Mouse (Mus musculus) embryonic facial prominence, embryonic 15.5 days (tissue): Measurements from ENCODE around the gene Cacna1c. TPM values are rescaled to one million over a fixed set of nuclear protein-coding genes. Genes with fewer than 3 reads are reported as not detected.

Experiments used
- ATAC-seq: fragments of 200-750 bp; cut with Nextera tagmentation; 2 replicates; pipeline ENCODE4 v1.8.0; 2017; ENCODE audit warnings: low read depth, moderate TSS enrichment; ENCODE audit not compliant: insufficient number of reproducible peaks, low FRiP score, low TSS enrichment
- H3K27ac ChIP-seq: fragments of 300-500 bp; sonication (generic); replicated peaks from 2 replicates; pipeline ENCODE4 v1.5.1; 2015; ENCODE audit warnings: mild to moderate bottlenecking, inconsistent platforms
- H3K27me3 ChIP-seq: fragments of 300-500 bp; sonication (generic); 2 replicates; pipeline ENCODE4 v1.6.1; 2015; ENCODE audit warnings: inconsistent platforms
- H3K36me3 ChIP-seq: fragments of 300-500 bp; sonication (generic); 2 replicates; pipeline ENCODE4 v1.6.1; 2015; ENCODE audit warnings: mild to moderate bottlenecking, inconsistent platforms
- H3K4me1 ChIP-seq: fragments of 300-500 bp; sonication (generic); 2 replicates; pipeline ENCODE4 v1.6.1; 2015; ENCODE audit warnings: inconsistent platforms
- H3K4me2 ChIP-seq: fragments of 300-500 bp; sonication (generic); replicated peaks from 2 replicates; pipeline ENCODE4 v1.6.1; 2015; ENCODE audit warnings: mild to moderate bottlenecking, inconsistent platforms
- H3K4me3 ChIP-seq: fragments of 300-500 bp; sonication (generic); replicated peaks from 2 replicates; pipeline ENCODE4 v1.5.1; 2015; ENCODE audit warnings: mild to moderate bottlenecking, inconsistent platforms
- H3K9ac ChIP-seq: fragments of 300-500 bp; sonication (generic); 2 replicates; pipeline ENCODE4 v1.6.1; 2015; ENCODE audit warnings: inconsistent platforms
- H3K9me3 ChIP-seq: fragments of 300-500 bp; sonication (generic); replicated peaks from 2 replicates; pipeline ENCODE4 v1.6.1; 2016; ENCODE audit warnings: inconsistent platforms
- WGBS: fragments of 180-500 bp; shearing (Covaris S2); methylation state at CpG from one replicate; pipeline ENCODE4 v1.1.7; 2015; 5-methylcytosine and 5-hydroxymethylcytosine counted together
- polyA plus RNA-seq: library from polyadenylated mRNA; unstranded; fragments of >200 nt; fragmentation: Nextera tagmentation; extraction: Ambion mirVana; gene quantifications from 2 replicates; pipeline ENCODE4 v1.2.1, GENCODE M21; 2015

The Cacna1c gene
- polyA plus RNA-seq, 1 experiment from 2014 or later: 5.0 TPM

GRCm38 (mm10) chr6:118922328-118923211 lies 273.6 kb downstream of the Cacna1c start:
- WGBS: 24% methylated on average over 13 of the region's 13 CpGs
- no peak overlapping the region for H3K4me2 ChIP-seq
- H3K27ac ChIP-seq: no peak overlapping the region

GRCm38 (mm10) chr6:118908176-118908575 lies 288.0 kb downstream of the Cacna1c start:
- ATAC-seq: no peak
- no peak overlapping the region for H3K4me2 ChIP-seq
- peaks cover 8% of the 10 kb centered on the region; the same call in 1 of the 2 replicates for H3K4me1 ChIP-seq
- no peaks in the 10 kb centered on the region for H3K27me3 ChIP-seq
- H3K9ac ChIP-seq: no peak overlapping the region
- WGBS: 58% methylated on average over 4 of the region's 4 CpGs
- H3K27ac ChIP-seq: no peak overlapping the region
- H3K36me3 ChIP-seq: no peaks in the 10 kb centered on the region
- no peak overlapping the region for H3K4me3 ChIP-seq
- H3K9me3 ChIP-seq: no peaks in the 10 kb centered on the region

More at GRCm38 (mm10) chr6:118922328-118923211, 273.6 kb downstream of the Cacna1c start:
- no peaks in the 10 kb centered on the region for H3K27me3 ChIP-seq
- H3K36me3 ChIP-seq: no peaks in the 10 kb centered on the region
- H3K4me1 ChIP-seq: peaks cover 11% of the 10 kb centered on the region
- H3K9me3 ChIP-seq: no peaks in the 10 kb centered on the region
- ATAC-seq: no peak
- no peak overlapping the region for H3K9ac ChIP-seq
- H3K4me3 ChIP-seq: no peak overlapping the region

GRCm38 (mm10) chr6:118907704-118908103 lies 288.5 kb downstream of the Cacna1c start:
- Histone ChIP-seq H3K4me3 (no peak overlapping the region), H3K9me3 (no peaks in the 10 kb centered on the region), H3K36me3 (no peaks in the 10 kb centered on the region), H3K9ac (no peak overlapping the region), H3K4me2 (no peak overlapping the region), H3K27ac (no peak overlapping the region), H3K27me3 (no peaks in the 10 kb centered on the region), H3K4me1 (peaks cover 8% of the 10 kb centered on the region; the same call in 1 of the 2 replicates)
- 20% methylated on average over 1 of the region's 1 CpGs for WGBS
- ATAC-seq: no peak; the same call in 1 of the 2 replicates

- peaks cover 8% of the 10 kb centered on the region; the same call in 1 of the 2 replicates for H3K4me1 ChIP-seq
- H3K36me3 ChIP-seq: no peaks in the 10 kb centered on the region
- no peak overlapping the region for H3K9ac ChIP-seq
- H3K27me3 ChIP-seq: no peaks in the 10 kb centered on the region
- H3K4me3 ChIP-seq: no peak overlapping the region
- no peak for ATAC-seq
- no peak overlapping the region for H3K4me2 ChIP-seq
- no peak overlapping the region for H3K27ac ChIP-seq
- H3K9me3 ChIP-seq: no peaks in the 10 kb centered on the region
- WGBS: 87% methylated on average over 5 of the region's 5 CpGs
These were observed 289.3 kb downstream of the Cacna1c start for GRCm38 (mm10) chr6:118906878-118907277.

GRCm38 (mm10) chr6:118899688-118900087 lies 296.5 kb downstream of the Cacna1c start:
- WGBS: 48% methylated on average over 8 of the region's 8 CpGs
- Histone ChIP-seq H3K27me3 (no peaks in the 10 kb centered on the region), H3K4me1 (0 out of 2 replicates have a peak, but pooled peaks cover 5% of the 10 kb centered on the region), H3K9me3 (no peaks in the 10 kb centered on the region), H3K4me2 (no peak overlapping the region), H3K27ac (no peak overlapping the region; the same call in 1 of the 2 replicates), H3K4me3 (no peak overlapping the region), H3K9ac (no peak overlapping the region), H3K36me3 (no peaks in the 10 kb centered on the region)
- no peak for ATAC-seq

- ATAC-seq: no peak
- H3K4me3 ChIP-seq: no peak overlapping the region
- WGBS: 48% methylated on average over 5 of the region's 5 CpGs
- H3K27ac ChIP-seq: no peak overlapping the region
- H3K9me3 ChIP-seq: no peaks in the 10 kb centered on the region
- no peak overlapping the region for H3K9ac ChIP-seq
- H3K27me3 ChIP-seq: no peaks in the 10 kb centered on the region
- H3K36me3 ChIP-seq: no peaks in the 10 kb centered on the region
- H3K4me1 ChIP-seq: 0 out of 2 replicates have a peak, but pooled peaks cover 5% of the 10 kb centered on the region
- no peak overlapping the region for H3K4me2 ChIP-seq
These were observed 299.1 kb downstream of the Cacna1c start for GRCm38 (mm10) chr6:118897101-118897500.

GRCm38 (mm10) chr6:118894043-118894442 lies 302.2 kb downstream of the Cacna1c start:
- H3K27me3 ChIP-seq: no peaks in the 10 kb centered on the region
- H3K9ac ChIP-seq: no peak overlapping the region
- H3K4me1 ChIP-seq: no peaks in the 10 kb centered on the region
- H3K36me3 ChIP-seq: no peaks in the 10 kb centered on the region
- no peak overlapping the region for H3K27ac ChIP-seq
- ATAC-seq: no peak
- WGBS: 86% methylated on average over 6 of the region's 6 CpGs
- H3K4me3 ChIP-seq: no peak overlapping the region
- H3K9me3 ChIP-seq: no peaks in the 10 kb centered on the region
- no peak overlapping the region for H3K4me2 ChIP-seq

- no peak for ATAC-seq
- no peaks in the 10 kb centered on the region for H3K36me3 ChIP-seq
- no peak overlapping the region for H3K9ac ChIP-seq
- H3K4me1 ChIP-seq: 0 out of 2 replicates have a peak, but pooled peaks cover 2% of the 10 kb centered on the region
- WGBS: 86% methylated on average over 4 of the region's 4 CpGs
- no peaks in the 10 kb centered on the region for H3K27me3 ChIP-seq
- no peaks in the 10 kb centered on the region for H3K9me3 ChIP-seq
- no peak overlapping the region for H3K27ac ChIP-seq
- H3K4me3 ChIP-seq: no peak overlapping the region
- H3K4me2 ChIP-seq: no peak overlapping the region
These were observed 306.8 kb downstream of the Cacna1c start for GRCm38 (mm10) chr6:118889441-118889840.

- Histone ChIP-seq H3K4me2 (no peak overlapping the region), H3K9ac (no peak overlapping the region), H3K27me3 (no peaks in the 10 kb centered on the region), H3K36me3 (no peaks in the 10 kb centered on the region), H3K4me1 (0 out of 2 replicates have a peak, but pooled peaks cover 8% of the 10 kb centered on the region), H3K27ac (no peak overlapping the region), H3K9me3 (no peaks in the 10 kb centered on the region), H3K4me3 (no peak overlapping the region)
- no peak for ATAC-seq
- WGBS: 79% methylated on average over 8 of the region's 8 CpGs
These were observed 309.2 kb downstream of the Cacna1c start for GRCm38 (mm10) chr6:118887032-118887431.

GRCm38 (mm10) chr6:118884961-118885360 lies 311.3 kb downstream of the Cacna1c start:
- Histone ChIP-seq H3K4me1 (0 out of 2 replicates have a peak, but pooled peaks cover 8% of the 10 kb centered on the region), H3K9ac (no peak overlapping the region), H3K27ac (no peak overlapping the region), H3K4me3 (no peak overlapping the region), H3K36me3 (no peaks in the 10 kb centered on the region), H3K9me3 (no peaks in the 10 kb centered on the region), H3K4me2 (no peak overlapping the region), H3K27me3 (no peaks in the 10 kb centered on the region)
- 63% methylated on average over 1 of the region's 1 CpGs for WGBS
- no peak for ATAC-seq

- Histone ChIP-seq H3K4me2 (no peak overlapping the region), H3K9ac (no peak overlapping the region), H3K27me3 (no peaks in the 10 kb centered on the region), H3K4me3 (no peak overlapping the region), H3K27ac (no peak overlapping the region), H3K36me3 (no peaks in the 10 kb centered on the region), H3K9me3 (no peaks in the 10 kb centered on the region), H3K4me1 (0 out of 2 replicates have a peak, but pooled peaks cover 8% of the 10 kb centered on the region)
- 49% methylated on average over 8 of the region's 8 CpGs for WGBS
- no peak for ATAC-seq
These were observed 312.1 kb downstream of the Cacna1c start for GRCm38 (mm10) chr6:118884073-118884551.
